Mouse (Mus musculus): ENCODE measurements at regions not wholly inside any gene's neighbourhood (a gene's known extent, or its start where the extent isn't known, plus 50 kb on each side); places are given as distances from the start of the nearest gene placed in this dataset.
"Not testable (repeated sequence)": the region's sequence is repeated elsewhere in the genome, so short reads cannot be mapped to it uniquely, and the experiment has no call there.

- 78% methylated on average over 7 of the region's 7 CpGs for WGBS
- Histone ChIP-seq H3K9ac (no peak overlapping the region), H3K36me3 (no peaks in the 10 kb centered on the region), H3K27me3 (no peaks in the 10 kb centered on the region), H3K27ac (no peak overlapping the region), H3K9me3 (no peaks in the 10 kb centered on the region), H3K4me1 (no peaks in the 10 kb centered on the region), H3K4me2 (no peak overlapping the region), H3K4me3 (no peak overlapping the region)
- ATAC-seq (ENCODE audit: borderline replicate concordance, extremely low read depth, low FRiP score, low TSS enrichment) = no peak
Measured at GRCm38 (mm10) chr4:105844675-105845466, 55.2 kb downstream of the Gm12728 start.

- ATAC-seq (ENCODE audit: borderline replicate concordance, extremely low read depth, low FRiP score, low TSS enrichment) = peak; percentile 32; the same call in 1 of the 2 replicates
- H3K27me3 ChIP-seq, H3K27ac ChIP-seq, H3K4me2 ChIP-seq, H3K36me3 ChIP-seq, H3K4me1 ChIP-seq, H3K9ac ChIP-seq, H3K4me3 ChIP-seq, H3K9me3 ChIP-seq: not testable (repeated sequence)
- WGBS = 86% methylated on average over 3 of the region's 3 CpGs
Measured at GRCm38 (mm10) chr4:105845998-105846989, 56.6 kb downstream of the Gm12728 start.

- Histone ChIP-seq H3K27ac (no peak overlapping the region), H3K27me3 (no peaks in the 10 kb centered on the region), H3K4me3 (no peak overlapping the region), H3K9ac (no peak overlapping the region), H3K9me3 (no peaks in the 10 kb centered on the region), H3K4me1 (no peaks in the 10 kb centered on the region), H3K4me2 (no peak overlapping the region), H3K36me3 (no peaks in the 10 kb centered on the region)
- WGBS = 92% methylated on average over 6 of the region's 6 CpGs
- no peak for ATAC-seq (ENCODE audit: borderline replicate concordance, extremely low read depth, low FRiP score, low TSS enrichment)
Measured at GRCm38 (mm10) chr4:105853086-105853485, 63.4 kb downstream of the Gm12728 start.

GRCm38 (mm10) chr4:105859052-105859864 is 69.6 kb downstream of the Gm12728 start:
- no peak overlapping the region for H3K9ac ChIP-seq
- H3K4me1 ChIP-seq = peaks cover 12% of the 10 kb centered on the region
- no peak overlapping the region for H3K4me3 ChIP-seq
- WGBS = 30% methylated on average over 15 of the region's 15 CpGs
- ATAC-seq (ENCODE audit: borderline replicate concordance, extremely low read depth, low FRiP score, low TSS enrichment) = no peak
- H3K4me2 ChIP-seq = no peak overlapping the region
- H3K36me3 ChIP-seq = no peaks in the 10 kb centered on the region
- no peaks in the 10 kb centered on the region for H3K27me3 ChIP-seq
- no peaks in the 10 kb centered on the region for H3K9me3 ChIP-seq
- H3K27ac ChIP-seq = no peak overlapping the region

GRCm38 (mm10) chr4:105860930-105861653 is 71.4 kb downstream of the Gm12728 start:
- 53% methylated on average over 11 of the region's 11 CpGs for WGBS
- no peak for ATAC-seq (ENCODE audit: borderline replicate concordance, extremely low read depth, low FRiP score, low TSS enrichment)
- Histone ChIP-seq H3K4me1 (peaks cover 12% of the 10 kb centered on the region), H3K4me3 (no peak overlapping the region), H3K9me3 (no peaks in the 10 kb centered on the region), H3K4me2 (no peak overlapping the region), H3K27ac (no peak overlapping the region), H3K36me3 (no peaks in the 10 kb centered on the region), H3K27me3 (no peaks in the 10 kb centered on the region), H3K9ac (no peak overlapping the region)

GRCm38 (mm10) chr4:105861654-105862037 is 72.0 kb downstream of the Gm12728 start:
- H3K27ac ChIP-seq = no peak overlapping the region
- no peaks in the 10 kb centered on the region for H3K27me3 ChIP-seq
- ATAC-seq (ENCODE audit: borderline replicate concordance, extremely low read depth, low FRiP score, low TSS enrichment) = no peak
- H3K4me2 ChIP-seq = no peak overlapping the region
- H3K4me1 ChIP-seq = peaks cover 12% of the 10 kb centered on the region
- H3K36me3 ChIP-seq = no peaks in the 10 kb centered on the region
- H3K9me3 ChIP-seq = no peaks in the 10 kb centered on the region
- H3K4me3 ChIP-seq = no peak overlapping the region
- H3K9ac ChIP-seq = no peak overlapping the region

- H3K9me3 ChIP-seq = no peaks in the 10 kb centered on the region
- H3K9ac ChIP-seq = no peak overlapping the region
- peak overlapping the region; percentile 52 for H3K27ac ChIP-seq
- no peak overlapping the region for H3K4me2 ChIP-seq
- peaks cover 6% of the 10 kb centered on the region; the same call in 1 of the 2 replicates for H3K4me1 ChIP-seq
- H3K27me3 ChIP-seq = no peaks in the 10 kb centered on the region
- H3K4me3 ChIP-seq = no peak overlapping the region
- H3K36me3 ChIP-seq = no peaks in the 10 kb centered on the region
- 42% methylated on average over 3 of the region's 3 CpGs for WGBS
- peak; percentile 46 for ATAC-seq (ENCODE audit: borderline replicate concordance, extremely low read depth, low FRiP score, low TSS enrichment)
Measured at GRCm38 (mm10) chr4:105870512-105870911, 80.8 kb downstream of the Gm12728 start.

GRCm38 (mm10) chr4:105877246-105877645 is 87.6 kb downstream of the Gm12728 start:
- 68% methylated on average over 5 of the region's 5 CpGs for WGBS
- Histone ChIP-seq H3K9ac (no peak overlapping the region), H3K36me3 (no peaks in the 10 kb centered on the region), H3K4me2 (no peak overlapping the region), H3K9me3 (no peaks in the 10 kb centered on the region), H3K27ac (no peak overlapping the region), H3K4me3 (no peak overlapping the region), H3K4me1 (peaks cover 6% of the 10 kb centered on the region; the same call in 1 of the 2 replicates), H3K27me3 (no peaks in the 10 kb centered on the region)
- ATAC-seq (ENCODE audit: borderline replicate concordance, extremely low read depth, low FRiP score, low TSS enrichment) = no peak

- Histone ChIP-seq H3K9ac (no peak overlapping the region), H3K27me3 (no peaks in the 10 kb centered on the region), H3K36me3 (no peaks in the 10 kb centered on the region), H3K4me2 (no peak overlapping the region), H3K4me3 (no peak overlapping the region), H3K4me1 (no peaks in the 10 kb centered on the region), H3K27ac (no peak overlapping the region), H3K9me3 (no peaks in the 10 kb centered on the region)
- 56% methylated on average over 3 of the region's 3 CpGs for WGBS
- ATAC-seq (ENCODE audit: borderline replicate concordance, extremely low read depth, low FRiP score, low TSS enrichment) = no peak
Measured at GRCm38 (mm10) chr4:105879891-105880290, 90.2 kb downstream of the Gm12728 start.

- no peak overlapping the region; the same call in 1 of the 2 replicates for H3K27ac ChIP-seq
- no peaks in the 10 kb centered on the region for H3K9me3 ChIP-seq
- H3K36me3 ChIP-seq = no peaks in the 10 kb centered on the region
- no peak for ATAC-seq (ENCODE audit: borderline replicate concordance, extremely low read depth, low FRiP score, low TSS enrichment)
- no peak overlapping the region for H3K9ac ChIP-seq
- no peak overlapping the region for H3K4me3 ChIP-seq
- H3K27me3 ChIP-seq = no peaks in the 10 kb centered on the region
- 29% methylated on average over 3 of the region's 3 CpGs for WGBS
- no peak overlapping the region for H3K4me2 ChIP-seq
- H3K4me1 ChIP-seq = no peaks in the 10 kb centered on the region
Measured at GRCm38 (mm10) chr4:105884791-105885190, 95.1 kb downstream of the Gm12728 start.

- Histone ChIP-seq H3K27ac (no peak overlapping the region), H3K4me2 (no peak overlapping the region), H3K4me3 (no peak overlapping the region), H3K9ac (no peak overlapping the region), H3K4me1 (no peaks in the 10 kb centered on the region), H3K36me3 (no peaks in the 10 kb centered on the region), H3K9me3 (no peaks in the 10 kb centered on the region), H3K27me3 (no peaks in the 10 kb centered on the region)
- peak; percentile 31; the same call in 1 of the 2 replicates for ATAC-seq (ENCODE audit: borderline replicate concordance, extremely low read depth, low FRiP score, low TSS enrichment)
- 59% methylated on average over 4 of the region's 4 CpGs for WGBS
Measured at GRCm38 (mm10) chr4:105891438-105891837, 101.8 kb downstream of the Gm12728 start.

All from lung, embryonic 15.5 days (tissue).